Mouse (Mus musculus): ENCODE measurements around the gene Adamts8.

DNA sequence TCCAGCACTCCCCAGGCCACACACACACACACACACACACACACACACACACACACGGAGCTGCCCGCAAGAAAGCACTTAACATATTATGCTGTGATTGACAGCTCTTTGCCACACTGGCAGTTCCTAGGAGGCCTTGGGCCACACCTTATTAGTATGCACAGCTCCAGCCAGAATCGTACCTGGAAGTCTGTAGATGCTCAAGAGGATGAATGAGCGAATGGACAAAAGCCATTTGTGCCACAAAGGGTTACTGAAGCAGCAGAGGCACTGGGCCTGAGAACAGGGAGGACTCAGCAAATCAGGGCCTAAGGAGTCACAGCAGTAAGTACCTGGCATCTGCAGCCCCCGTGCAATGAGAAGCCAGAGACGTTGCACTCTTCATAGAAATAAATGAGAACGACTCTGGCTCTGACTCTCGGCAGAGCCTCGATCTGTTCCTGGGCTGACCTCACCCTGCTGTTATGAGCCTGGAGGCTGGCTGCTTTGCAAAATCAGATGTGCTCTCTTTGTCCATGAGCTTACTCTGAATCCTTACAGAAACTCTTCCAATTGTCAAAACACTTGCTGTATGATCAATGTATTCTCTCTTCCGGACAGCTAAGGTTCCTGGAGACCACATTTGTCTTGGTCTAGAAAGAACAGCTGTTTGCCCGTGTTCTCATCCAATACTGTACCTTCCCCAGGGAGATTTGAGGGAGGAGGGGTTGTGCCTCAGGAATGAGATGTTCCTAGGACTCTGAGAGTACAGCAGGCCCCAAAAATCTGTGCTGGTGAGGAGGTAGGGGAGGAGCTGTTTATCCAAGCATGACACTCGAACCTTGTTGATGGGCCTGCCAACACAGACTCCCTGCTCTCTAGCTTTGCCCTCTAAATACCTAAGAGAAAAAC lies 23.7 kb upstream of the Adamts8 start:
- TF ChIP-seq CTCF (IDR thresholded peaks at IDR 0.05; ENCODE audit: control insufficient read depth, insufficient read depth, insufficient read length) (no peak), MYOG (IDR thresholded peaks at IDR 0.05; ENCODE audit: control insufficient read depth, extremely low read depth, insufficient read length) (no peak), CEBPB (IDR thresholded peaks at IDR 0.05; ENCODE audit: low read depth) (no peak)
